Mouse (Mus musculus): ENCODE data around the gene Lax1.

- TF ChIP-seq EP300 (IDR thresholded peaks at IDR 0.05; ENCODE audit: low read depth) (no peak), CTCF (IDR thresholded peaks at IDR 0.05; ENCODE audit: low read depth) (no peak)
Measured at GRCm38 (mm10) chr1:133671266-133671665, 18.6 kb downstream of the Lax1 start.

All from liver, postnatal 0 days (tissue).